Mouse (Mus musculus) lung, adult 10 weeks (tissue): ENCODE measurements around the gene Adck1. TPM values are rescaled to one million over a fixed set of nuclear protein-coding genes. Genes with fewer than 3 reads are reported as not detected.

Experiments used
- polyA plus RNA-seq: library from polyadenylated mRNA; stranded (reverse); fragments of 350-450 nt; fragmentation: Illumina TruSeq; extraction: RNeasy Lipid Tissue Mini Kit (QIAGEN cat#74804); gene quantifications from one replicate; pipeline ENCODE4 v1.2.3, GENCODE M21; 2014; ENCODE audit warnings: low read depth, low replicate concordance; ENCODE audit not compliant: insufficient read depth

Gene Adck1
- polyA plus RNA-seq: 9.2 TPM

DNA sequence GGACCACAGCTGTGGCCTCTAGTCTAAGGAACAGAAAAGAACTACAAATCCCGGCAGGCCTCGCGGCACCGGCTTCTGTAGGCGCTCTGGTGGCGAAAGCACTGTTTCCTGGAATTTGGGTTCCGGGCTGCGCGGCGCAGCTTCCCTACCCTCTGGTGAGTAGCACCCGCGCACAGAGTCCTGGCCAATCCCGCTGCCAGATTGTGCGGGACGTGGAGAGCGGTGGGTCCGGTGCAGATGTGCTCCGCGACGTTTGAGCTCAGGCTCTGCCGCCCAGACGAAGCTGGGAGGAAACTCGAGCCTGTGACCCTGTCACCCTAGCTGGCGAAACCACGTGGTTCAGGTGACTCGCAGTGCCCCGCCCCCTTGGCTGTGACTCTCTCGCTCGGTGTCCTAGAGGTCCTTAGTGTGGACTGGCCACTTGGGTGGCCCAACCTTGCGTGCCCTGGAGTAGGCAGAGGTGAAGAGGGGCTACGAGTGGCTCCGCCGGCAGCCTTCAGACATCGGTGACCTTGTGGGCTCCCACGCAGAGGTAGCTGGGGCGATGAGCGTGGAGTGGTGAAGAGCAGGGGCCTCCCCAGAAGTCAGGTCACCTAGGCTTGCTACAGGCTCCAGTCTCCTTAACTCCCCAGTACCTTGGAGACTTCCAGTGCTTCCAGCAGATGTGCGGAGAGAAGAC is at the start of gene Adck1:
Gene Adck1 (plus strand): TSS at position 114 of the 679 bp plus-strand sequence.

DNA sequence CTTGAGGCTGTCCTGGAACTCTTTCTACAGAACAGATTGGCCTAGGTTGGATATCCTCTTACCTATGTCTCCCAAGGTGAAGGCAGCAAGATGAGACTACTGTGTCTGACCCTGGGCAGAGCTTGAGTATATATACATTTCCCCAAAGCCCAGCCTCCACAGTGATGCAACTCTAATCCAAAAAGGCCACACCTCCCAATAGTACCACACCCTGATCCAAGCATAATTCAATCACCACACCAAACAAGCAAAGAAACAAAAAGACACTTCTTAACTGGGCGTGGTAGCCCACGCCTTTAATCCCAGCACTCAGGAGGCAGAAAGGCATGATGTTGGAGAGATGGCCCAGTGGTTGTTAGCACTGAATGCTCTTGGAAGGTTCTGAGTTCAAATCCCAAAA is 36.4 kb upstream of the Adck1 start, which contains the start of gene Gm5039:
Gene Gm5039 (minus strand): TSS at position 101 of the 400 bp plus-strand sequence.

Other genes with a start within 250 kb of the Adck1 start
- not detected for gene Gm10436, start 178.4 kb upstream of the Adck1 start, polyA plus RNA-seq
- not detected for gene Gm8332, start 110.5 kb upstream of the Adck1 start, polyA plus RNA-seq
- not detected for gene Gm5662, start 86.1 kb upstream of the Adck1 start, polyA plus RNA-seq
- not detected for gene Gm5039, start 36.5 kb upstream of the Adck1 start, polyA plus RNA-seq